Mouse (Mus musculus): ENCODE measurements at regions not wholly inside any gene's neighbourhood (a gene's known extent, or its start where the extent isn't known, plus 50 kb on each side); places are given as distances from the start of the nearest gene placed in this dataset.
"Not testable (repeated sequence)": the region's sequence is repeated elsewhere in the genome, so short reads cannot be mapped to it uniquely, and the experiment has no call there.

- DNase-seq: no peak
Observed at GRCm38 (mm10) chr2:107117564-107117963, 58.1 kb upstream of the Fshb start.

- peak; percentile 50 to 54 for DNase-seq
Observed at GRCm38 (mm10) chr2:107118711-107119474, 59.4 kb upstream of the Fshb start.

- DNase-seq: no peak
Observed at GRCm38 (mm10) chr2:107119697-107120096, 60.2 kb upstream of the Fshb start.

GRCm38 (mm10) chr2:107133186-107133585 is 73.7 kb upstream of the Fshb start:
- DNase-seq: no peak

GRCm38 (mm10) chr2:107149317-107149716 is 89.9 kb upstream of the Fshb start:
- DNase-seq: no peak

GRCm38 (mm10) chr2:107149851-107150250 is 90.4 kb upstream of the Fshb start:
- DNase-seq: no peak

- DNase-seq: no peak
Observed at GRCm38 (mm10) chr2:107150373-107150772, 90.9 kb upstream of the Fshb start.

GRCm38 (mm10) chr2:107151878-107152277 is 92.4 kb upstream of the Fshb start:
- DNase-seq: no peak

- not testable (repeated sequence) for DNase-seq
Observed at GRCm38 (mm10) chr2:107158836-107159402, 99.5 kb upstream of the Fshb start.

- peak in 1 of 2 experiments; percentile 9 for DNase-seq
Observed at GRCm38 (mm10) chr2:107175721-107176120, 114.7 kb upstream of the Kcna4 start.

- peak; percentile 10 to 33 for DNase-seq
Observed at GRCm38 (mm10) chr2:107183066-107183465, 107.4 kb upstream of the Kcna4 start.

GRCm38 (mm10) chr2:107184864-107185263 is 105.6 kb upstream of the Kcna4 start:
- DNase-seq: no peak

- no peak for DNase-seq
Observed at GRCm38 (mm10) chr2:107201856-107202473, 88.5 kb upstream of the Kcna4 start.

GRCm38 (mm10) chr2:107202474-107202858 is 88.0 kb upstream of the Kcna4 start:
- DNase-seq: no peak

GRCm38 (mm10) chr2:107221544-107221943 is 68.9 kb upstream of the Kcna4 start:
- DNase-seq: no peak

- no peak for DNase-seq
Observed at GRCm38 (mm10) chr2:107224679-107225078, 65.8 kb upstream of the Kcna4 start.

GRCm38 (mm10) chr2:107227486-107227885 is 63.0 kb upstream of the Kcna4 start:
- no peak for DNase-seq

- no peak for DNase-seq
Observed at GRCm38 (mm10) chr2:107228287-107228686, 62.2 kb upstream of the Kcna4 start.

GRCm38 (mm10) chr2:107231680-107232079 is 58.8 kb upstream of the Kcna4 start:
- DNase-seq: no peak

GRCm38 (mm10) chr2:107232885-107233284 is 57.6 kb upstream of the Kcna4 start:
- no peak for DNase-seq
